Mouse (Mus musculus) CD8-positive naive resting alpha-beta T cell, adult 2 months (primary cell): Measurements from ENCODE around the gene Cox6b2.
A peak's percentile ranks its signal among the peaks of the same experiment; 100 is the strongest.

Source experiments
- DNase-seq, 2 experiments: peaks; one replicate each; pipeline ENCODE4 v3.0.0; 2022; ENCODE audit warnings: low read depth in 2 of 2, low spot score in 2 of 2

The Cox6b2 gene

DNA sequence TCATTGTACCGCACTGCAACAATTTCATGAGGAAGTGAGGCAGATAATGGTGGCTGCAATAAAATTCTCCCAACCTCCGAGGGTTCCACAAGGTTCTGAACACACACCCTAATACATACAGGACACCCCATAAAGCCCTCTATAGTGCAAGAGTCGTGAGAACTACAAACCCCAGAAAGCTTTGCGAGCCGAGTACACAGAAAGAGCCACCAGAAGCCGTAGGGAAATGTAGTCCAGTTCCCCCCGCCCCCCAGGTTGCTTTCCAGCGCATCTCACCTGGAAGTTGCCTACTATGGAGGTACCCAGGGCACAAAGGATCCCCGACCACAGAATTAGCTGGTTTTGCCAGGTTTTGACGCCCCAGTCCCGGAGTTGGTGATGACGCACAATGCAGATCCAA, 29.4 kb downstream of the Cox6b2 start:
- peak in 1 of 2 experiments; percentile 16 for DNase-seq

GRCm38 (mm10) chr7:4719276-4719675, 33.6 kb downstream of the Cox6b2 start:
- DNase-seq = no peak

DNA sequence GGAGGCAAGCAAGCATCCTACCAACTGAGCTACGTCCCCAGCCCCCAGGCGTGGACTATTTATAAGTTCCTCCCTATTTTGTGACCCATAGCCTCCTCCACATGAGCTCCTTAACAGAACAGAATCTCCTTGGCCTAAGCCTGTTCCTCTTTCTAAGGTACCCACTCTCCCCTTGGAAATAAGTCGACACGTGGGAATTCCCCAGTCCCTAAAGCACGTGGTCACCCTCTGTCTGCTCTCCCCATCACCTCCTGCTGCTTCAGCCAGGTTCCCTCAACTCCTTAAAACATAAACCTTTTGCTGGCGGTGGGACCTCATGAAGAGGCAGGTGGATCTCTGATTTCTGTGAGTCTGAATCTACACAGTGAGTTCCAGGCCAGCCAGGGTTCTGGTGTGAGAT, 35.9 kb downstream of the Cox6b2 start:
- no peak for DNase-seq

DNA sequence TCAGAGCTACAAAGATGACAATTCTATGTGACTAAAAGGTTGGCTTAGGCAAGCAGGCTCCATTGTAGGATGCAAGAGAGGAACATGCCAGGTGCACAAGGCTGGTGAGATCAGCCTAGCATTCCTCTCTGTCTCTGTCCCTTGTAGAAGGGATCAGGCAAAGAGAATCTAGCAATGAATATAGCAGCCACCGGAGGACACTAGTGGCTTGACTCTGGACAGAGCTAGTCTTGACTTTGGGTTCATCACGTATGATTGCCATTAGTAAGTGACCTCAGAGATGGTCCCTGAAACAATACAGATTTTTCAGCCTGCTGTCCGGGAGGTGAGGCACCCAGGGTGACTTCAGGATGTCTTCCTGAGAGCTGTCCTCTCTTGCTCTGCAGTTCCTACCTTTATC, 40.3 kb downstream of the Cox6b2 start:
- no peak for DNase-seq

GRCm38 (mm10) chr7:4705098-4705497, 47.8 kb downstream of the Cox6b2 start:
- DNase-seq = no peak

- DNase-seq = no peak
Observed at GRCm38 (mm10) chr7:4703195-4703594, 49.7 kb downstream of the Cox6b2 start.

- DNase-seq = no peak
Observed at GRCm38 (mm10) chr7:4702334-4702733, 50.6 kb downstream of the Cox6b2 start.
